Mouse (Mus musculus): ENCODE measurements around the gene Tial1.

- TF ChIP-seq POLR2A (IDR thresholded peaks at IDR 0.05; ENCODE audit: insufficient read depth, low read depth, low read length), result no peak
- no peak for TF ChIP-seq CTCF (IDR thresholded peaks at IDR 0.05)
Measured at GRCm38 (mm10) chr7:128439251-128439650, 22.3 kb downstream of the Tial1 start.

Measured in heart, adult 2 months (tissue).